Mouse (Mus musculus) ES-Bruce4 (cell line): Measurements from ENCODE around the gene Serhl. TPM values are rescaled to one million over a fixed set of nuclear protein-coding genes. Genes with fewer than 3 reads are reported as not detected.

ENCODE experiments used
- H3K27ac ChIP-seq: 2 replicates; pipeline ENCODE4 v1.5.1; 2012; ENCODE audit warnings: low read length, inconsistent platforms; ENCODE audit not compliant: insufficient read depth
- H3K27me3 ChIP-seq: 2 replicates; pipeline ENCODE4 v1.6.1; 2012; ENCODE audit warnings: mild to moderate bottlenecking, low read length, inconsistent platforms; ENCODE audit not compliant: control insufficient read depth, poor library complexity, insufficient read depth, severe bottlenecking
- H3K36me3 ChIP-seq: 2 replicates; pipeline ENCODE4 v1.6.1; 2012; ENCODE audit warnings: inconsistent platforms, mild to moderate bottlenecking, low read length, moderate library complexity; ENCODE audit not compliant: control insufficient read depth, poor library complexity, insufficient read depth, severe bottlenecking
- H3K4me1 ChIP-seq: one replicate; pipeline ENCODE4 v1.8.1; 2011; ENCODE audit warnings: low read length; ENCODE audit not compliant: control insufficient read depth, insufficient read depth
- H3K4me3 ChIP-seq: 2 replicates; pipeline ENCODE4 v1.5.1; 2011; ENCODE audit warnings: low read depth, mild to moderate bottlenecking, low read length
- H3K9ac ChIP-seq: 2 replicates; pipeline ENCODE4 v1.6.1; 2012; ENCODE audit warnings: low read depth, mild to moderate bottlenecking, inconsistent platforms; ENCODE audit not compliant: poor library complexity, severe bottlenecking
- H3K9me3 ChIP-seq: replicated peaks from 2 replicates; pipeline ENCODE4 v1.6.1; 2012; ENCODE audit warnings: mild to moderate bottlenecking, low read length, inconsistent platforms; ENCODE audit not compliant: control insufficient read depth, poor library complexity, insufficient read depth, severe bottlenecking
- CTCF ChIP-seq: IDR thresholded peaks from one replicate; pipeline ENCODE4 v1.8.1; 2011; ENCODE audit warnings: low read depth, low read length
- EP300 ChIP-seq: IDR thresholded peaks from 2 replicates; pipeline ENCODE4 v1.6.1; 2011; ENCODE audit warnings: low read depth, low read length; ENCODE audit not compliant: insufficient read depth
- POLR2A ChIP-seq: IDR thresholded peaks from one replicate; pipeline ENCODE4 v1.8.1; 2011; ENCODE audit warnings: low read length; ENCODE audit not compliant: insufficient read depth
- polyA plus RNA-seq: library from polyadenylated mRNA; stranded (reverse); fragments of >200 nt; gene quantifications from 2 replicates; pipeline ENCODE4 v1.2.4, GENCODE M21; 2011; ENCODE audit warnings: low read depth; ENCODE audit not compliant: missing spikeins, insufficient read depth, insufficient read length

Gene Serhl
- polyA plus RNA-seq, 1 experiment = 20.5 TPM

GRCm38 (mm10) chr15:83164971-83165471 is 75.7 kb downstream of the Serhl start:
- Histone ChIP-seq H3K4me3 (no peak overlapping the region), H3K27me3 (no peaks in the 10 kb centered on the region), H3K36me3 (peaks cover 2% of the 10 kb centered on the region; the same call in 1 of the 2 replicates), H3K9me3 (no peaks in the 10 kb centered on the region), H3K4me1 (peaks cover 7% of the 10 kb centered on the region), H3K27ac (peak overlapping the region; percentile 80), H3K9ac (no peak overlapping the region)
- TF ChIP-seq EP300 = peak; percentile 88
- no peak for TF ChIP-seq POLR2A

- H3K27me3 ChIP-seq = no peaks in the 10 kb centered on the region
- H3K36me3 ChIP-seq = peaks cover 2% of the 10 kb centered on the region; the same call in 1 of the 2 replicates
- no peak overlapping the region for H3K4me3 ChIP-seq
- no peak overlapping the region for H3K9ac ChIP-seq
- no peaks in the 10 kb centered on the region for H3K9me3 ChIP-seq
- TF ChIP-seq CTCF (no peak), POLR2A (no peak), EP300 (no peak)
- peaks cover 7% of the 10 kb centered on the region for H3K4me1 ChIP-seq
- H3K27ac ChIP-seq = peak overlapping the region; percentile 80; the same call in 1 of the 2 replicates
These were observed 76.4 kb downstream of the Serhl start for GRCm38 (mm10) chr15:83165526-83166315.

Other genes with a start within 250 kb of the Serhl start
- 104 and 108 TPM in 2 replicates for gene Tcf20, start 101.6 kb upstream of the Serhl start, polyA plus RNA-seq
- 3.3 and 5.8 TPM in 2 replicates for gene Nfam1, start 56.2 kb upstream of the Serhl start, polyA plus RNA-seq
- 90.8 and 102 TPM in 2 replicates for gene Rrp7a, start 33.3 kb downstream of the Serhl start, polyA plus RNA-seq
- 97.9 and 113 TPM in 2 replicates for gene Poldip3, start 59.9 kb downstream of the Serhl start, polyA plus RNA-seq
- 188 and 200 TPM in 2 replicates for gene Cyb5r3, start 83.1 kb downstream of the Serhl start, polyA plus RNA-seq
- 38.1 and 38.2 TPM in 2 replicates for gene A4galt, start 162.3 kb downstream of the Serhl start, polyA plus RNA-seq